Mouse (Mus musculus) gonadal fat pad, adult 2 months (tissue): ENCODE measurements around the gene Bdnf. TPM values are rescaled to one million over a fixed set of nuclear protein-coding genes. Genes with fewer than 3 reads are reported as not detected.

Source experiments
- DNase-seq: peaks from one replicate; pipeline ENCODE4 v3.0.0-alpha.2; 2012; ENCODE audit warnings: low read depth
- polyA plus RNA-seq: library from polyadenylated mRNA; depleted of rRNA; stranded (reverse); fragments of >200 nt; gene quantifications from 2 replicates; pipeline ENCODE4 v1.2.3, GENCODE M21; 2012

The Bdnf gene
- polyA plus RNA-seq, 1 experiment = 0.18 TPM

GRCm38 (mm10) chr2:109706524-109706923 is 32.0 kb downstream of the Bdnf start:
- peak; percentile 45 for DNase-seq

GRCm38 (mm10) chr2:109709346-109709745 is 34.8 kb downstream of the Bdnf start:
- DNase-seq = no peak

GRCm38 (mm10) chr2:109711049-109711448 is 36.5 kb downstream of the Bdnf start:
- DNase-seq = no peak

- no peak for DNase-seq
These were observed 50.8 kb downstream of the Bdnf start for GRCm38 (mm10) chr2:109725261-109725660.

- no peak for DNase-seq
These were observed 51.3 kb downstream of the Bdnf start for GRCm38 (mm10) chr2:109725831-109726230.

GRCm38 (mm10) chr2:109729221-109729620 is 54.7 kb downstream of the Bdnf start:
- no peak for DNase-seq

GRCm38 (mm10) chr2:109733201-109734039 is 58.9 kb downstream of the Bdnf start:
- DNase-seq = no peak

- DNase-seq = no peak
These were observed 59.7 kb downstream of the Bdnf start for GRCm38 (mm10) chr2:109734228-109734627.

GRCm38 (mm10) chr2:109734666-109735065 is 60.2 kb downstream of the Bdnf start:
- no peak for DNase-seq

- DNase-seq = no peak
These were observed 60.8 kb downstream of the Bdnf start for GRCm38 (mm10) chr2:109735347-109735746.

GRCm38 (mm10) chr2:109736306-109736705 is 61.8 kb downstream of the Bdnf start:
- no peak for DNase-seq

GRCm38 (mm10) chr2:109738331-109738730 is 63.8 kb downstream of the Bdnf start:
- no peak for DNase-seq

GRCm38 (mm10) chr2:109743208-109743960 is 68.9 kb downstream of the Bdnf start:
- DNase-seq = no peak

- DNase-seq = no peak
These were observed 71.7 kb downstream of the Bdnf start for GRCm38 (mm10) chr2:109746223-109746622.

GRCm38 (mm10) chr2:109748412-109748811 is 73.9 kb downstream of the Bdnf start:
- DNase-seq = no peak

GRCm38 (mm10) chr2:109748815-109749214 is 74.3 kb downstream of the Bdnf start:
- DNase-seq = no peak

- no peak for DNase-seq
These were observed 75.5 kb downstream of the Bdnf start for GRCm38 (mm10) chr2:109749964-109750363.

GRCm38 (mm10) chr2:109750484-109750883 is 76.0 kb downstream of the Bdnf start:
- no peak for DNase-seq

GRCm38 (mm10) chr2:109756305-109756704 is 81.8 kb downstream of the Bdnf start:
- DNase-seq = no peak

GRCm38 (mm10) chr2:109766772-109767171 is 92.3 kb downstream of the Bdnf start:
- DNase-seq = no peak

GRCm38 (mm10) chr2:109768814-109769213 is 94.3 kb downstream of the Bdnf start:
- DNase-seq = no peak

- no peak for DNase-seq
These were observed 101.9 kb downstream of the Bdnf start for GRCm38 (mm10) chr2:109776374-109776773.
